Mouse (Mus musculus): Measurements from ENCODE around the gene Gfod1.

The Gfod1 gene

GRCm38 (mm10) chr13:43199282-43199681 lies 104.7 kb downstream of the Gfod1 start:
- no peak for DNase-seq

- DNase-seq: no peak
These were observed 106.8 kb downstream of the Gfod1 start for GRCm38 (mm10) chr13:43197187-43197586.

- DNase-seq: no peak
These were observed 108.0 kb downstream of the Gfod1 start for GRCm38 (mm10) chr13:43196000-43196399.

GRCm38 (mm10) chr13:43193932-43194331 lies 110.0 kb downstream of the Gfod1 start:
- no peak for DNase-seq

- DNase-seq: no peak
These were observed 110.7 kb downstream of the Gfod1 start for GRCm38 (mm10) chr13:43193266-43193665.

- DNase-seq: peak; percentile 85
These were observed 112.2 kb downstream of the Gfod1 start for GRCm38 (mm10) chr13:43191741-43192192.

- DNase-seq: no peak
These were observed 112.7 kb downstream of the Gfod1 start for GRCm38 (mm10) chr13:43191290-43191689.

- no peak for DNase-seq
These were observed 116.2 kb downstream of the Gfod1 start for GRCm38 (mm10) chr13:43187736-43188135.

GRCm38 (mm10) chr13:43183248-43184055 lies 120.5 kb downstream of the Gfod1 start:
- no peak for DNase-seq

GRCm38 (mm10) chr13:43182465-43183201 lies 121.3 kb downstream of the Gfod1 start:
- peak; percentile 81 for DNase-seq

- DNase-seq: no peak
These were observed 122.9 kb downstream of the Gfod1 start for GRCm38 (mm10) chr13:43181104-43181503.

GRCm38 (mm10) chr13:43177317-43177716 lies 126.7 kb downstream of the Gfod1 start:
- DNase-seq: no peak

- DNase-seq: no peak
These were observed 127.3 kb downstream of the Gfod1 start for GRCm38 (mm10) chr13:43176676-43177075.

- DNase-seq: peak; percentile 78
These were observed 130.7 kb downstream of the Gfod1 start for GRCm38 (mm10) chr13:43173262-43173661.

GRCm38 (mm10) chr13:43172036-43172713 lies 131.8 kb downstream of the Gfod1 start:
- DNase-seq: peak; percentile 38

- peak; percentile 98 for DNase-seq
These were observed 132.8 kb downstream of the Gfod1 start, which contains the start of gene Tbc1d7 for GRCm38 (mm10) chr13:43171020-43171710. Gene Tbc1d7, minus strand, starts transcription at chr13:43171501.

- no peak for DNase-seq
These were observed 136.3 kb downstream of the Gfod1 start for GRCm38 (mm10) chr13:43167721-43168120.

GRCm38 (mm10) chr13:43159429-43159828 lies 144.5 kb downstream of the Gfod1 start:
- no peak for DNase-seq

- no peak for DNase-seq
These were observed 145.7 kb downstream of the Gfod1 start for GRCm38 (mm10) chr13:43158281-43158680.

- DNase-seq: no peak
These were observed 146.6 kb downstream of the Gfod1 start for GRCm38 (mm10) chr13:43157370-43157769.

- DNase-seq: no peak
These were observed 151.9 kb downstream of the Gfod1 start for GRCm38 (mm10) chr13:43152005-43152520.

- no peak for DNase-seq
These were observed 154.3 kb downstream of the Gfod1 start for GRCm38 (mm10) chr13:43149661-43150060.
